Mouse (Mus musculus) midbrain, embryonic 15.5 days (tissue): Measurements from ENCODE around the gene Abcc3. TPM values are rescaled to one million over a fixed set of nuclear protein-coding genes. Genes with fewer than 3 reads are reported as not detected.
A peak's percentile ranks its signal among the peaks of the same experiment; 100 is the strongest.

Experiments used
- ATAC-seq: fragments of 200-750 bp; cut with Nextera tagmentation; replicated peaks from 2 replicates; pipeline ENCODE4 v1.8.0; 2017; ENCODE audit warnings: moderate TSS enrichment
- H3K27ac ChIP-seq: fragments of 300-500 bp; sonication (generic); 2 replicates; pipeline ENCODE4 v1.5.1; 2015; ENCODE audit warnings: mild to moderate bottlenecking, inconsistent platforms
- H3K27me3 ChIP-seq: fragments of 300-500 bp; sonication (generic); replicated peaks from 2 replicates; pipeline ENCODE4 v1.6.1; 2015; ENCODE audit warnings: inconsistent platforms
- H3K36me3 ChIP-seq: fragments of 300-500 bp; sonication (generic); replicated peaks from 2 replicates; pipeline ENCODE4 v1.6.1; 2015; ENCODE audit warnings: inconsistent platforms
- H3K4me1 ChIP-seq: fragments of 300-500 bp; sonication (generic); 2 replicates; pipeline ENCODE4 v1.6.1; 2015; ENCODE audit warnings: inconsistent platforms
- H3K4me2 ChIP-seq: fragments of 300-500 bp; sonication (generic); 2 replicates; pipeline ENCODE4 v1.6.1; 2015; ENCODE audit warnings: inconsistent platforms, mild to moderate bottlenecking, moderate library complexity
- H3K4me3 ChIP-seq: fragments of 300-500 bp; sonication (generic); 2 replicates; pipeline ENCODE4 v1.5.1; 2015; ENCODE audit warnings: mild to moderate bottlenecking, inconsistent platforms
- H3K9ac ChIP-seq: fragments of 300-500 bp; sonication (generic); 2 replicates; pipeline ENCODE4 v1.6.1; 2015; ENCODE audit warnings: mild to moderate bottlenecking, inconsistent platforms
- H3K9me3 ChIP-seq: fragments of 300-500 bp; sonication (generic); 2 replicates; pipeline ENCODE4 v1.6.1; 2016; ENCODE audit warnings: inconsistent platforms
- WGBS: fragments of 180-500 bp; shearing (Covaris S2); methylation state at CpG from one replicate; pipeline ENCODE4 v1.1.7; 2015; ENCODE audit warnings: mixed read lengths; 5-methylcytosine and 5-hydroxymethylcytosine counted together
- polyA plus RNA-seq: library from polyadenylated mRNA; unstranded; fragments of >200 nt; fragmentation: Nextera tagmentation; extraction: Ambion mirVana; gene quantifications from 2 replicates; pipeline ENCODE4 v1.2.1, GENCODE M21; 2015

The Abcc3 gene
- polyA plus RNA-seq, 1 experiment from 2014 or later: 0.70 TPM

GRCm38 (mm10) chr11:94345926-94346325, 46.9 kb downstream of the Abcc3 start:
- no peak overlapping the region for H3K4me3 ChIP-seq
- no peak overlapping the region for H3K9ac ChIP-seq
- H3K4me1 ChIP-seq: peaks cover 27% of the 10 kb centered on the region
- no peak overlapping the region for H3K27ac ChIP-seq
- no peaks in the 10 kb centered on the region for H3K9me3 ChIP-seq
- H3K36me3 ChIP-seq: no peaks in the 10 kb centered on the region
- H3K4me2 ChIP-seq: no peak overlapping the region
- no peak for ATAC-seq
- 84% methylated on average over 10 of the region's 10 CpGs for WGBS
- H3K27me3 ChIP-seq: no peaks in the 10 kb centered on the region

- H3K27ac ChIP-seq: peak overlapping the region; percentile 48
Measured at GRCm38 (mm10) chr11:94344470-94344869, 48.3 kb downstream of the Abcc3 start.

GRCm38 (mm10) chr11:94343955-94344358, 48.8 kb downstream of the Abcc3 start:
- Histone ChIP-seq H3K9ac (no peak overlapping the region), H3K27ac (peak overlapping the region; percentile 48), H3K4me2 (no peak overlapping the region), H3K4me1 (peaks cover 31% of the 10 kb centered on the region), H3K27me3 (no peaks in the 10 kb centered on the region), H3K4me3 (no peak overlapping the region), H3K36me3 (peaks cover 5% of the 10 kb centered on the region), H3K9me3 (no peaks in the 10 kb centered on the region)
- 11% methylated on average over 5 of the region's 5 CpGs for WGBS
- no peak; the same call in 1 of the 2 replicates for ATAC-seq

More at GRCm38 (mm10) chr11:94344470-94344869, 48.3 kb downstream of the Abcc3 start:
- Histone ChIP-seq H3K9ac (no peak overlapping the region), H3K4me2 (no peak overlapping the region), H3K36me3 (peaks cover under 1% of the 10 kb centered on the region; the same call in 1 of the 2 replicates), H3K9me3 (no peaks in the 10 kb centered on the region), H3K4me1 (peaks cover 31% of the 10 kb centered on the region), H3K4me3 (no peak overlapping the region), H3K27me3 (no peaks in the 10 kb centered on the region)
- WGBS: 60% methylated on average over 1 of the region's 1 CpGs
- no peak for ATAC-seq

- peaks cover 17% of the 10 kb centered on the region for H3K36me3 ChIP-seq
- no peaks in the 10 kb centered on the region for H3K9me3 ChIP-seq
- 11% methylated on average over 13 of the region's 13 CpGs for WGBS
- H3K4me1 ChIP-seq: peaks cover 31% of the 10 kb centered on the region
- H3K9ac ChIP-seq: no peak overlapping the region
- H3K27me3 ChIP-seq: no peaks in the 10 kb centered on the region
- no peak for ATAC-seq
- 0 out of 2 replicates have a peak overlapping the region, but pooled peaks have one; percentile 8 for H3K27ac ChIP-seq
- no peak overlapping the region for H3K4me2 ChIP-seq
- H3K4me3 ChIP-seq: no peak overlapping the region
Measured at GRCm38 (mm10) chr11:94342114-94342905, 50.5 kb downstream of the Abcc3 start.

- Histone ChIP-seq H3K4me1 (peaks cover 31% of the 10 kb centered on the region), H3K4me3 (no peak overlapping the region), H3K27me3 (no peaks in the 10 kb centered on the region), H3K9ac (no peak overlapping the region), H3K36me3 (peaks cover 17% of the 10 kb centered on the region), H3K4me2 (no peak overlapping the region), H3K27ac (no peak overlapping the region), H3K9me3 (no peaks in the 10 kb centered on the region)
- 57% methylated on average over 10 of the region's 10 CpGs for WGBS
- no peak for ATAC-seq
Measured at GRCm38 (mm10) chr11:94340948-94341933, 51.6 kb downstream of the Abcc3 start.

- WGBS: 55% methylated on average over 18 of the region's 18 CpGs
- no peaks in the 10 kb centered on the region for H3K9me3 ChIP-seq
- H3K4me3 ChIP-seq: no peak overlapping the region
- H3K36me3 ChIP-seq: peaks cover 20% of the 10 kb centered on the region
- ATAC-seq: peak; percentile 82
- no peak overlapping the region for H3K9ac ChIP-seq
- peaks cover 31% of the 10 kb centered on the region for H3K4me1 ChIP-seq
- no peak overlapping the region for H3K27ac ChIP-seq
- no peak overlapping the region for H3K4me2 ChIP-seq
- H3K27me3 ChIP-seq: no peaks in the 10 kb centered on the region
Measured at GRCm38 (mm10) chr11:94339732-94340585, 52.8 kb downstream of the Abcc3 start.

GRCm38 (mm10) chr11:94338347-94338746, 54.5 kb downstream of the Abcc3 start:
- H3K4me1 ChIP-seq: peaks cover 22% of the 10 kb centered on the region
- ATAC-seq: no peak
- 95% methylated on average over 2 of the region's 2 CpGs for WGBS
- H3K27ac ChIP-seq: no peak overlapping the region
- H3K4me3 ChIP-seq: no peak overlapping the region
- no peaks in the 10 kb centered on the region for H3K27me3 ChIP-seq
- H3K4me2 ChIP-seq: no peak overlapping the region
- no peaks in the 10 kb centered on the region for H3K9me3 ChIP-seq
- no peak overlapping the region for H3K9ac ChIP-seq
- H3K36me3 ChIP-seq: peaks cover 27% of the 10 kb centered on the region

GRCm38 (mm10) chr11:94336551-94336950, 56.2 kb downstream of the Abcc3 start:
- Histone ChIP-seq H3K4me2 (no peak overlapping the region), H3K9me3 (no peaks in the 10 kb centered on the region), H3K4me3 (no peak overlapping the region), H3K27me3 (no peaks in the 10 kb centered on the region), H3K4me1 (peaks cover 15% of the 10 kb centered on the region), H3K27ac (no peak overlapping the region), H3K36me3 (peaks cover 27% of the 10 kb centered on the region), H3K9ac (no peak overlapping the region)
- ATAC-seq: no peak

- Histone ChIP-seq H3K4me1 (peaks cover 26% of the 10 kb centered on the region), H3K27ac (no peak overlapping the region), H3K36me3 (peaks cover 27% of the 10 kb centered on the region), H3K27me3 (no peaks in the 10 kb centered on the region), H3K4me3 (no peak overlapping the region), H3K9me3 (no peaks in the 10 kb centered on the region), H3K9ac (no peak overlapping the region), H3K4me2 (no peak overlapping the region)
- WGBS: 91% methylated on average over 8 of the region's 8 CpGs
- ATAC-seq: no peak
Measured at GRCm38 (mm10) chr11:94334386-94334968, 58.3 kb downstream of the Abcc3 start.

- no peak for ATAC-seq
- 94% methylated on average over 6 of the region's 6 CpGs for WGBS
- peaks cover 10% of the 10 kb centered on the region for H3K36me3 ChIP-seq
- no peaks in the 10 kb centered on the region for H3K9me3 ChIP-seq
- no peak overlapping the region for H3K4me2 ChIP-seq
- H3K27me3 ChIP-seq: no peaks in the 10 kb centered on the region
- H3K4me1 ChIP-seq: peaks cover 34% of the 10 kb centered on the region
- H3K4me3 ChIP-seq: no peak overlapping the region
- no peak overlapping the region for H3K27ac ChIP-seq
- no peak overlapping the region for H3K9ac ChIP-seq
Measured at GRCm38 (mm10) chr11:94332726-94333125, 60.1 kb downstream of the Abcc3 start.

GRCm38 (mm10) chr11:94330211-94330610, 62.6 kb downstream of the Abcc3 start:
- no peak for ATAC-seq
- no peak overlapping the region for H3K27ac ChIP-seq
- H3K9me3 ChIP-seq: no peaks in the 10 kb centered on the region
- peaks cover 7% of the 10 kb centered on the region for H3K36me3 ChIP-seq
- no peak overlapping the region for H3K9ac ChIP-seq
- H3K4me2 ChIP-seq: no peak overlapping the region; the same call in 1 of the 2 replicates
- H3K4me3 ChIP-seq: no peak overlapping the region
- WGBS: 95% methylated on average over 3 of the region's 3 CpGs
- H3K4me1 ChIP-seq: peaks cover 42% of the 10 kb centered on the region
- H3K27me3 ChIP-seq: no peaks in the 10 kb centered on the region
